Mouse (Mus musculus): ENCODE results near the gene Map3k20.

Map3k20 gene

GRCm38 (mm10) chr2:72322681-72323353, 37.4 kb downstream of the Map3k20 start:
- no peak for DNase-seq

- peak; percentile 20 for DNase-seq
These were observed 39.0 kb downstream of the Map3k20 start for GRCm38 (mm10) chr2:72324436-72324835.

GRCm38 (mm10) chr2:72326491-72326890, 41.1 kb downstream of the Map3k20 start:
- DNase-seq: peak; percentile 16

- DNase-seq: no peak
These were observed 43.0 kb downstream of the Map3k20 start for GRCm38 (mm10) chr2:72328435-72328834.

- DNase-seq: no peak
These were observed 45.6 kb downstream of the Map3k20 start for GRCm38 (mm10) chr2:72330955-72331481.

- no peak for DNase-seq
These were observed 46.6 kb downstream of the Map3k20 start for GRCm38 (mm10) chr2:72332067-72332466.

- no peak for DNase-seq
These were observed 47.8 kb downstream of the Map3k20 start for GRCm38 (mm10) chr2:72333210-72333609.

- no peak for DNase-seq
These were observed 51.4 kb downstream of the Map3k20 start for GRCm38 (mm10) chr2:72336840-72337239.

- DNase-seq: no peak
These were observed 59.8 kb downstream of the Map3k20 start for GRCm38 (mm10) chr2:72345281-72345680.

GRCm38 (mm10) chr2:72351329-72351728, 65.9 kb downstream of the Map3k20 start:
- DNase-seq: no peak

GRCm38 (mm10) chr2:72351776-72352175, 66.3 kb downstream of the Map3k20 start:
- no peak for DNase-seq

- no peak for DNase-seq
These were observed 67.3 kb downstream of the Map3k20 start for GRCm38 (mm10) chr2:72352756-72353155.

- no peak for DNase-seq
These were observed 71.0 kb downstream of the Map3k20 start for GRCm38 (mm10) chr2:72356471-72356870.

- no peak for DNase-seq
These were observed 76.1 kb downstream of the Map3k20 start for GRCm38 (mm10) chr2:72361572-72361971.

GRCm38 (mm10) chr2:72363449-72363848, 78.0 kb downstream of the Map3k20 start:
- no peak for DNase-seq

- peak; percentile 48 for DNase-seq
These were observed 80.5 kb downstream of the Map3k20 start for GRCm38 (mm10) chr2:72365930-72366329.

- DNase-seq: no peak
These were observed 81.1 kb downstream of the Map3k20 start for GRCm38 (mm10) chr2:72366503-72366902.

- DNase-seq: no peak
These were observed 82.4 kb downstream of the Map3k20 start for GRCm38 (mm10) chr2:72367850-72368249.

- no peak for DNase-seq
These were observed 83.7 kb downstream of the Map3k20 start for GRCm38 (mm10) chr2:72369140-72369600.

- no peak for DNase-seq
These were observed 86.7 kb downstream of the Map3k20 start for GRCm38 (mm10) chr2:72372136-72372535.

GRCm38 (mm10) chr2:72374076-72374475, 88.6 kb downstream of the Map3k20 start:
- no peak for DNase-seq

- no peak for DNase-seq
These were observed 90.4 kb downstream of the Map3k20 start for GRCm38 (mm10) chr2:72375877-72376276.

GRCm38 (mm10) chr2:72376946-72377345, 91.5 kb downstream of the Map3k20 start:
- no peak for DNase-seq

- no peak for DNase-seq
These were observed 94.0 kb downstream of the Map3k20 start for GRCm38 (mm10) chr2:72379425-72379824.

- DNase-seq: no peak
These were observed 97.2 kb downstream of the Map3k20 start for GRCm38 (mm10) chr2:72382662-72383061.
